Mouse (Mus musculus) neural tube, embryonic 10.5 days (tissue): ENCODE measurements around the gene Mtss1l.

ENCODE experiments used
- DNase-seq: peaks from one replicate; pipeline ENCODE4 v3.0.0-alpha.2; 2017; ENCODE audit warnings: low spot score; ENCODE audit errors: extremely low spot score

Gene Mtss1l

DNA sequence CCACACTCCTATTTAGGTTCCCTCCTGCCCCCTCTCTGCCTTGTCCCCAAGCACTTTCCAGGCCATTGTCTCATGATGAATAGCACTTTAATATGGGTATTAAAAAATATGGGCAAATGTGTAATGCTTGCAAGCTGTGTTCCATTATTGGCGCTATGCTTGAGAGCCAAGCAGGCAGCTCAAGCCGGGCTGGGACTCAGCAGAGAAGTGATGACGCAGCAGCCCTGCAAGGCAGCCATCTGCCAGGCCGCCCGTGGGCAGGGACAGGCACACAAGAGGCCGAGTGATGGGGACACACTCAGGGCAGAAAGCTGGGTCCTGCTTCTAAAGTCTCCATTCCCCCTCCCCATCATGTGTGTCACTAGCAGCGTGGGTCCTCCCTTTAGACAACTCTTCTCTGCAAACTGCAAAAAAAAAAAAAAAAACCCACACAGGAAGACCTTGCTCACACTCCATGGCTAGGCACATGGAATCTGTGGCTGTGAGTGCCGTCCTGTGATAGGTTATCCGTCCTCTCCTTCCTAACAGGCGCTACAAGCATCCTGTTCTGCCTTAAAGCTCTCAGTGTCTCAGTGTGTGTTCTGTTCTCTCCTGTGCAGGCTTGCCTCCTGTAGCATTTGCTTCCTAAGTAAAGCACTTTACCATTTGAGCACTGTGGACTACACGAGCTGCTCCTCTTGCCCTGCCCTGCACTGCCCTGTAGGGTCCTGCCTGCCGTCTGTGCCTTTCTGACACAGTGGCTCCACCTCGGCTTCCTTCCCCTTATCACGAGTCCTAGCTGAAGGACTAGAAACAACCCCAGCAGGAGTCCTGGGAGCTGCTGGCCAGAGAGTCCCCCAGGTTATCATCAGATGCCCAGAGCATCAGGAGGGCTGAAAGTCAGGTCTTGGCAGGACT, 15.6 kb upstream of the Mtss1l start:
- DNase-seq: no peak

DNA sequence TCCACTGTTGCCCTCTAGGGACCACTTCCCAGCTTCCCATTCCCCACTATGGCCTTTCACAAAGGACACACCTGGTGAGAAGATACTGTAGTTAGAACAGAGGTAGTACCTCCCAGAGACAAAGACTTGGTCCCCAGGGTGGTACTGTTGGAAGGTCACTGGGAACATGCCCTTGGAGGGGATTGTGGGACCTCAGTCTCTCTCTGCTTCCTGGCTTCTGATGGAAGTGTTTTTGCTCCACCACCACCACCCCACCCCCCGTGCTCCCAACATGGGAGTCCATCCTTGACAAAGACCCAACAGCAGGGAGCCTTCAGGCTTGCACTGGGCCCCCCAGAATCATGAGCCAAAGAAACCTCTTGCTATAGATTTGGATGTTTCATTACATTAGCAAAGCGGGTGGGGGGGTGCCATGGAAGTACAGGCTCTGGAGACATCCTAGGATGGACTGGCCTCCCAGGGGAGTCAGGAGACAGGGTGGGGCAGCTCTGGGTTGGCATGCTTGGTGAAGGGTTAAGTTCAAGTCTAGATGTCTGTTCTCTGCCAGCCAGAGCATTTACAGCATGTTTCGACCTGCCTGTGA, 14.9 kb upstream of the Mtss1l start:
- no peak for DNase-seq

DNA sequence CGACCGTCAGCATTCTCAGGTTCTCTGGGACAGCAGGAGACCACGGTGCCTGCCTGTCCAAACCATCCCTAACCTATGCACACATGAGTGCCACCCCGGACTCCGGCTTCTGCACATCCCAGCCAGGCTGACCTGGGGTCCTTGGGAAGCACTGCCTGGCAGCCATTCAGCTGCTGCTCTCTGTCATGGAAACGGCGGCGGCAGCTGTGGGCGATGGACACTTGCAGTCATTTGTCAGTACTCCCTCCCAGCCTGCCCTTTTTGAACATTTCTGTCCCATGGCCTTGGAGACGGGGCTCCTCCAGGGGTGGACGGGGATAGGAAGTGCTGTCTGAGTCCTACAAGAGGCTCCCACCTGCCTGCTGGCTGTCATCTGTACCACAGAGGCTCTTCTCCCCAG, 12.8 kb upstream of the Mtss1l start:
- no peak for DNase-seq

DNA sequence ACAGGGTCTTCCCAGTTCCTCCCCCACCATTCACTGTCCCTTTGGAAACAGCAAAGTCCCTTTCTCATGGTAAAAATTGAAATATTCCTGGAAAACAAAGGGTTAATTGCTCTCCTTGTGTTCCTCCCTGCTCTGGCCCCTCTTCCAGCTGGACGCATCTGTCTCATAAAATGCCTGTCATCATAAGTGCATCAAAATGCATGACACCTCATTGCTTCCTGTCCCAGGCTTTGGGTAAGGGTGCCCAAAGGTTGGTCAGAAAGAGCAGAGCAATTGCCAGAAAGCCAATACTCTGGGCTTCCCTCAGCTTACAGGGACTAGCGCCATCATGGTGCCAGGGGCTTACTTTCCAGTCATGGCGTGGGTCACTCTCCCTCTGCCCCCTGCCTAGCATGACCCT, 10.7 kb upstream of the Mtss1l start:
- DNase-seq: no peak

- no peak for DNase-seq
Measured at GRCm38 (mm10) chr8:110711271-110711934, 9.9 kb upstream of the Mtss1l start.

DNA sequence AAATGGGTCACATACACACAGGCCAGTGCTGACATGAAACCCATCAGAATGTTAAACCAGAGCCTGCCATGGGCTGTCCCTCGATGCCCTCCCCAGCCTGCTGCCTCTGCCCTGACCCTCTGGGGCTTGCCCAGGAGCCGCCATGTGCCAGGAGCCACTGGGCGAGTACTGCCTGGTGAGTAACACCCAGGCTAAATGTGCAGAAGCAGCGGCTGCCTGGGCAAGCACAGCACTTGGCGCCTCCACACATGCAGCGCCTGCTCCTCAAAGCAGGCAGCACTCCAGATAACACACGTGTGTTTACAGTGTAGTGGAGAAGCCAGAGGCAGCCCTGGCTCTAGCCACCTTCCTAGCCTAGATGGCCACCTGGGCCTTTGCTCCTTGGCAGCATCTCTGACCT, 8.2 kb upstream of the Mtss1l start:
- no peak for DNase-seq

GRCm38 (mm10) chr8:110714827-110715519, 6.3 kb upstream of the Mtss1l start:
- no peak for DNase-seq

DNA sequence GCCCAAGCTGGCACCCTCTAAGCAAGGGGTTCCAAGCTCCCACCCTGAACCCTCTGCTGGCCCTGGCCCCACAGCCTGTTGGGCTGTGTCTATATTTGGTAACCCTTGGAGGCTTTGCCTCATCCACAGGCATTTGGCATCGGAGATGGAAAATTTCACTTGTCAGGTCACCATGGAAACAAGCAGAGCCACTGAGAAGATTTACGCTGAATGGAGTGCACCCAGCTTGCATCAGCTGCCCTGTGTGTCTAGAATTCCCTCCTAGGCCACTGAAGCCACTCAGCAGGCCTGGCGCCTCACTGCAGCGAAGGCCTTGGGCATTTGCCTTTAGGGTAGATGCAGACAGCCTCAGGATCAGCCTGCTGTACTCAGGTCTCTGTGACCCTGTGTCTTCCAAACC, 5.2 kb upstream of the Mtss1l start:
- DNase-seq: no peak

DNA sequence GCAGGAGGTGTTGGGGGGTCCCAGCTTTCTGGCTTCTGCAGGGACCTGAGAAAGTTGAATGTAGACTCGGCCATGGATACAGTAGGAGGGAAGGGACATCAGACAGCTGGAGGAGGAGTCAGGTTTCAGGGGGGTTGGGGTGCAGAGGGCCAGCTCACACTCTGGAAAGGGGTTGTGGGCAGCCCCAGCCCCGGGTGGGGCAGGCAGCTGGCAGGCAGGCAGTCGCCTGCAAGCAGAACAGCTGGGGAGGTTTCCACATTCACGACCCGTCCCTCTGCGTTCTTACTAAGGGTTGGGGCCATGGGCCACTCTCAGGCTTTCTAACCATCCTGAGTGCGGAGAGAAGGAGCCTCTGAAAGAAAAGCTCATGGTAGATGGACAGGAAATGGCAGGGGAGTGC, 4.1 kb upstream of the Mtss1l start:
- DNase-seq: no peak

- DNase-seq: no peak
Measured at GRCm38 (mm10) chr8:110718209-110718968, 2.9 kb upstream of the Mtss1l start.

DNA sequence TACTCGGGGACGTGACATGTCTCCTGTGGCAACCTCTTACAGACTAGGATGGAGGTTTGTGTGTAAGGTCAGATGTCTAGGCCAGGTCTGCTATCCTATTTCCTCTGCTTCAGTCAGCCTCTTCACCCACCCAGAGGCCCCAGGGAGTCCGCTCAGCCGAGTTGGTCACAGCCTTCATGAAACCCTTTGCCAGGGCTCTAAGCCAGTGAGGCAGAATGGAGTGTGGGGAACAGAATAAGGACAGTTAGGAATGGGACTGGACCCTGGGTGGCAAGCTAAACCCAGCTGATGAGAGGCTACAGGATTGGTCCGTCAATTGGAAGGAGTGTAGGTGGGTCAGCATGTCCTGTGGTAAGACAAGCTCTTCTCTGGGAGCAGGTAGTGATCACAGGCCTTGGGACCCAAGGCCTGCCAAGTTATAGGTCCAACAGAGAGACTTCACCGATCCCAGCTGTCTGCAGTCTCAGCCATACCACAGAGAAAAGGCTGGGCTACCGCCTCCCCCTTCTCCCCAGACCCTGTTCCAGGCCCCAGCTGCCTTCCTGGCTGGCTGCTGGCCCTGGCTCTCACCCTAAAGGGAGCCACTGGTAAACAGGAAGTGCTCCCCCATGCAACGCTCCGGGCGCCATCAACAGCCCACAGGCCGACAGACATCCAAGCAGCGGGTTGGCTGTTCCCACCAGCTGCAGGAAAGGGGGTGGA, 2.2 kb upstream of the Mtss1l start:
- no peak for DNase-seq

GRCm38 (mm10) chr8:110719898-110720653, 1.2 kb upstream of the Mtss1l start:
- DNase-seq: no peak

GRCm38 (mm10) chr8:110721606-110722413, 534 bp downstream of the Mtss1l start:
- DNase-seq: peak; percentile 46

DNA sequence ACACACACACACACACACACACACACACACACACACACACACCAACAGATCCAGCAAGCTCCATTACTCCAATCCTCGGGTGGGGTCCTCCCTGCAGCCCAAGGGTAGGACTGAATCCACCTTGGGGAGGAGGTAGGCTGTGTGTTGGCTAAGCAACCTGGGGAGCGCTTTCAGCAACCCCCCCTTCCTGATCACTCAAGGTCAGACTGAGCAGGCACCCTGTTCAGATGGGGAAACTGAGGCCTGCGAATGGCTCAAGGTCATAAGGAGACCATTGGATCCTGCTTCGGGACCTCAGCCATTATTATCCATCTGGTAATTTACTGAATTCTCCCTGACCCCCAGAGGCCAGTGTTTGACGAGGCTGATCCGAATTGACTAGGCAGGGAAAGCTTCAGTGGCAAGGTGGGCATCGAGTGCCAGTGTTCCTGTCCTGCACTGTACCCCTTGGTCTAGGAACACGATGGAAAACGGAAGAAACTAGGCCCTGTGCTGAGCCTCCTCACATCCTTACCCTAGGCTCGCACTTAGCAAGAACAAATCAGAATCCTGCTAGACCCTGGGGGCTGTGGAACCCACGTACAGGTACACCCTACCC, 1.2 kb downstream of the Mtss1l start:
- no peak for DNase-seq

DNA sequence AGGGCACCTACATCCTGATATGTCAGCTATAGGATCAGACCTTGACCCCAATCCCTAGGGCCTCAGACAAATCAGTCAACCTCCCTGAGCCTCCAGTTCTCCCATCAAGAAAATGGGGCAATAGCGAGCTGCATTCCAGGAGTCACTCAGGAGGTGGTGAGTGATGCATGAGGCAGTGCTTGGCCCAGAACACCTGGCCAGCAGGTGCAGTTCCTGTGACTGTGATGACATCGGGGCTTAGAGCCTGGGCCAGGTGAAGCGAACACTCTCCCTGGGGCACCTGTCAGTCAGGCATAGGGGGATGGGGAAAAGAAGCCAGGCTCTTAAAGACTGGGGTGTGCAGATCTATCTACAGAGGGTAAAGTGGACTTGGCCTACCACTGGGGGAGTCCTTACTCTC, 3.2 kb downstream of the Mtss1l start:
- DNase-seq: no peak

DNA sequence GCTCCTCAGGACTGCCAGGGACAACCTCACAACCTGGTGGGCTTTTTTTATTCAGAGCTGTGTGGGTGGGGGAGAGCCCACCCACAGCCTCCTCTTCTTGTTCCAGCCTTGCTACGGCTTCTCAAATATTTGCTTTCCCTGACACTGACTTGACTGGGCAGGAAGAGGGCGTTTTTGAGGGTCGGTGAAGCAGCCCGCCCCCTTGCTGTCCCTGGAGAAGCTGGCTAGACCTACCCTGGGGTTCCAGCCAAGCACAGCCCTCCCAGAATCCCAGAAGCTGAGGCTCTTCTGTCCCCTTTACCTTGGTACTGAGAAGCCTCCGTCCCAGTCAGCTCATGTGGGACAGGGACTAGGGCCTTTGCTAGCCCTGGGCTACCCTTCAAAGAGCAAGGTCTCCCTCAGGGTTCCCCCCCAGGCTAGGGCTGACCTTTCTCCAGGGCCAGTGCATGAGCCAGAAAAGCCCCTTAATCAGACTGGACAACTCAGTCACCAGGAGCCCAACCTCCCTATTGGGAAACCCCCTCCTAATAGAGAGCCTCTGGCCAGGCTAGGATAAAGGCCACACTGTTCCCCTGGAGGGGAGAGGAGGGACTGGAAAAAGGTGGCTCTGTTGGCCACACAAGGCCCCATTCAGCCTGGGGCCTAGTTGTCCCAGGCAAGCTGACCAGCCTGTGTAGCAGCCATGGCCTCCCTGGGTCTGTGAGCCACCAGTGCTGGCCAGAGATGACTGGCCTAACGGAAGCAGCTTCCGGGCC, 4.0 kb downstream of the Mtss1l start:
- no peak for DNase-seq

- DNase-seq: peak; percentile 82
Measured at GRCm38 (mm10) chr8:110726893-110727292, 5.6 kb downstream of the Mtss1l start.

DNA sequence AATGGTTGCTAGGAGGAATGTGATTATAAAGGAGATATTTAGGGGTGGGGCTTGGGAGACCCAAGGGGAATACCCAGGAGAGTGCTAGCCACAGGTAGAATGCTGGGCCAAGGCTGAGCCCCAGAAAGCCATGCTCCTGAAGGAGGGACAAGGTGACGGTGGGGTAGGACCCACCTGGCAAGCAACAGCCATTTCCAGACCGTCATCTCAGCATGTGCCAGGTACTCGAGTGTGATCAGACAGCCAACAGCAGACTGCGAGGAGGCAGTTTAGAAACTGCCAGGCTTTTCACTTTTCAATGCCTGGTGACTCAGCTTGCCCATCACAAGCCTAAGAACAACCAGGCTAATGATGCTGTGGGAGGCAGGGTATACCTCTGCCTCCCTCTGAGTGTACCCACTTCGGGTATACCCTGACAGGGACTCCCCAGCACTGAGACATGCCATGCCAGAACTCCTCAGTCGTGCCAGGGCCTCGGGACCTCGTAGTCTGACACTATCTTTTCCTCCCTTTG, 10.1 kb downstream of the Mtss1l start:
- no peak for DNase-seq
